Mouse (Mus musculus): ENCODE results near the gene Lcn3. TPM values are rescaled to one million over a fixed set of nuclear protein-coding genes. Genes with fewer than 3 reads are reported as not detected.

The Lcn3 gene
- total RNA-seq, 2 experiments from 2014 or later: not detected

Other genes starting within 250 kb of the Lcn3 start
- gene Traf2, start 218.6 kb upstream of the Lcn3 start, total RNA-seq (2021): 10 to 100 TPM; 22.3 to 26.2 TPM
- 100 to 1,000 TPM; 276 to 288 TPM for gene Edf1, start 207.7 kb upstream of the Lcn3 start, total RNA-seq (2021)
- gene Mamdc4, start 190.7 kb upstream of the Lcn3 start, total RNA-seq (2021): 1 to 10 TPM; 1.5 to 3.1 TPM
- gene Phpt1, start 190.3 kb upstream of the Lcn3 start, total RNA-seq (2021): 10 to 100 TPM; 54.3 to 64.6 TPM
- 1 to 10 TPM in 1 of 2 experiments, under 1 TPM in 1; 0.73 to 1.3 TPM for gene Ajm1, start 183.8 kb upstream of the Lcn3 start, total RNA-seq (2021)
- gene Rabl6, start 157.0 kb upstream of the Lcn3 start, total RNA-seq (2021): 10 to 100 TPM; 85.4 to 97.5 TPM
- not detected for gene Ccdc183, start 147.9 kb upstream of the Lcn3 start, total RNA-seq (2021)
- 10 to 100 TPM; 22.1 to 38.9 TPM for gene Tmem141, start 143.6 kb upstream of the Lcn3 start, total RNA-seq (2021)
- 10 to 100 TPM in 1 of 2 experiments, 1 to 10 TPM in 1; 4.5 to 14.3 TPM for gene Fcna, start 137.5 kb upstream of the Lcn3 start, total RNA-seq (2021)
- gene Lcn8, start 112.4 kb upstream of the Lcn3 start, total RNA-seq (2021): not detected
- gene Lcn5, start 107.6 kb upstream of the Lcn3 start, total RNA-seq (2021): not detected
- not detected for gene Lcn6, start 88.8 kb upstream of the Lcn3 start, total RNA-seq (2021)
- not detected for gene Lcn10, start 82.8 kb upstream of the Lcn3 start, total RNA-seq (2021)
- gene Obp2a, start 65.5 kb upstream of the Lcn3 start, total RNA-seq (2021): under 1 TPM in 1 of 2 experiments, not detected in 1; 0.53 TPM
- gene Bmyc, start 58.8 kb upstream of the Lcn3 start, total RNA-seq (2021): 10 to 100 TPM; 43.5 to 45.0 TPM
- not detected for gene Obp2b, start 28.6 kb upstream of the Lcn3 start, total RNA-seq (2021)
- not detected for gene Lcn11, start 11.4 kb downstream of the Lcn3 start, total RNA-seq (2021)
- gene Gm13539, start 16.7 kb downstream of the Lcn3 start, total RNA-seq (2021): not detected
- not detected for gene Glt6d1, start 50.3 kb downstream of the Lcn3 start, total RNA-seq (2021)
- gene Lcn9, start 57.6 kb downstream of the Lcn3 start, total RNA-seq (2021): not detected
- gene Sohlh1, start 81.7 kb downstream of the Lcn3 start, total RNA-seq (2021): not detected
- gene Kcnt1, start 98.2 kb downstream of the Lcn3 start, total RNA-seq (2021): 1 to 10 TPM; 2.3 to 2.6 TPM
- gene Camsap1, start 217.7 kb downstream of the Lcn3 start, total RNA-seq (2021): 10 to 100 TPM; 38.3 to 49.3 TPM

Measured in adrenal gland, postnatal 36 days (tissue).